Mouse (Mus musculus) forebrain, embryonic 16.5 days (tissue): ENCODE measurements around the gene Mucl3. TPM values are rescaled to one million over a fixed set of nuclear protein-coding genes. Genes with fewer than 3 reads are reported as not detected.

ENCODE experiments used
- polyA plus RNA-seq: library from polyadenylated mRNA; unstranded; fragments of >200 nt; fragmentation: Nextera tagmentation; extraction: Ambion mirVana; gene quantifications from 2 replicates; pipeline ENCODE4 v1.2.1, GENCODE M21; 2015

Mucl3 gene
- polyA plus RNA-seq, 1 experiment from 2014 or later: 0.08 TPM

Other genes with a start within 250 kb of the Mucl3 start
- gene H2-Q6, start 218.8 kb downstream of the Mucl3 start, polyA plus RNA-seq: 0.36 and 0.60 TPM in 2 replicates
- 0.99 and 3.1 TPM in 2 replicates for gene H2-Q7, start 204.5 kb downstream of the Mucl3 start, polyA plus RNA-seq
- 0.14 TPM in 1 of 2 replicates, not detected in the other for gene H2-Q10, start 173.6 kb downstream of the Mucl3 start, polyA plus RNA-seq
- gene Pou5f1, start 137.7 kb downstream of the Mucl3 start, polyA plus RNA-seq: not detected in 2 replicates
- 31.8 and 34.2 TPM in 2 replicates for gene Tcf19, start 126.9 kb downstream of the Mucl3 start, polyA plus RNA-seq
- gene Cchcr1, start 126.6 kb downstream of the Mucl3 start, polyA plus RNA-seq: 8.8 and 9.0 TPM in 2 replicates
- 1.4 and 1.7 TPM in 2 replicates for gene Psors1c2, start 110.5 kb downstream of the Mucl3 start, polyA plus RNA-seq
- not detected in 2 replicates for gene Cdsn, start 91.6 kb downstream of the Mucl3 start, polyA plus RNA-seq
- gene 2300002M23Rik, start 76.2 kb downstream of the Mucl3 start, polyA plus RNA-seq: not detected in 2 replicates
- not detected in 2 replicates for gene Sfta2, start 42.1 kb downstream of the Mucl3 start, polyA plus RNA-seq
- gene Gm9573, start 17.1 kb downstream of the Mucl3 start, polyA plus RNA-seq: not detected in 2 replicates
- gene Vars2, start 23.9 kb upstream of the Mucl3 start, polyA plus RNA-seq: 19.0 and 19.8 TPM in 2 replicates
- gene Gtf2h4, start 30.0 kb upstream of the Mucl3 start, polyA plus RNA-seq: 34.6 and 35.3 TPM in 2 replicates
- 113 and 116 TPM in 2 replicates for gene Ddr1, start 60.9 kb upstream of the Mucl3 start, polyA plus RNA-seq
- 6.4 and 9.9 TPM in 2 replicates for gene Ier3, start 178.0 kb upstream of the Mucl3 start, polyA plus RNA-seq
- gene Flot1, start 179.5 kb upstream of the Mucl3 start, polyA plus RNA-seq: 83.5 and 89.3 TPM in 2 replicates
- gene Tubb5, start 194.6 kb upstream of the Mucl3 start, polyA plus RNA-seq: 1,979 and 2,045 TPM in 2 replicates
- 10.6 and 13.2 TPM in 2 replicates for gene Mdc1, start 197.8 kb upstream of the Mucl3 start, polyA plus RNA-seq
- gene Nrm, start 217.6 kb upstream of the Mucl3 start, polyA plus RNA-seq: 23.4 and 26.1 TPM in 2 replicates
- gene Ppp1r18, start 221.9 kb upstream of the Mucl3 start, polyA plus RNA-seq: 24.9 and 25.7 TPM in 2 replicates
- 40.4 and 42.2 TPM in 2 replicates for gene Dhx16, start 236.1 kb upstream of the Mucl3 start, polyA plus RNA-seq